In genomic region chr19:7140373-7140772, GRCm38 (mm10) we compare ENCODE assay signal across 10 mouse cellular contexts. TPM values are rescaled to one million over a fixed set of nuclear protein-coding genes. Genes with fewer than 3 reads are reported as not detected.
DNase-seq lines count a peak whose midpoint lies in the region; ATAC-seq lines count a peak whose summit lies in the region.
"Had no signal": no experiment of that assay in that cellular context is flagged by ENCODE, and none has a peak within 500 bp of the region (broad histone marks: within the 10 kb centered on the region; RNA-seq: fewer than 3 reads in every experiment).

No protein-coding gene starts in this region.

- peaks cover 93% of the 10 kb centered on the region for H3K4me1 ChIP-seq in forebrain, embryonic 15.5 days
- peaks cover 54% of the 10 kb centered on the region for H3K4me1 ChIP-seq in midbrain, embryonic 11.5 days (ENCODE audit: control insufficient read depth, insufficient read depth, low read length)

- H3K4me2 ChIP-seq in forebrain, embryonic 15.5 days (replicated peaks) = no peak overlapping the region
- no peak overlapping the region for H3K4me2 ChIP-seq in midbrain, embryonic 11.5 days

- 20% methylated on average over 6 of the region's 6 CpGs for WGBS in forebrain, embryonic 15.5 days
- WGBS in midbrain, embryonic 11.5 days = 68% methylated on average over 6 of the region's 6 CpGs

- no peak overlapping the region for H3K4me3 ChIP-seq in forebrain, embryonic 15.5 days
- no peak overlapping the region for H3K4me3 ChIP-seq in midbrain, embryonic 11.5 days (ENCODE audit: low read depth, low read length)

- H3K27me3 ChIP-seq in forebrain, embryonic 15.5 days = no peaks in the 10 kb centered on the region
- H3K27me3 ChIP-seq in midbrain, embryonic 11.5 days (ENCODE audit: control insufficient read depth, insufficient read depth, low read length) = peaks cover 8% of the 10 kb centered on the region

- peak overlapping the region; percentile 20; the same call in 1 of the 2 replicates for H3K9ac ChIP-seq in forebrain, embryonic 15.5 days (replicated peaks)
- peak overlapping the region; percentile 33 for H3K9ac ChIP-seq in midbrain, embryonic 11.5 days (ENCODE audit: low read length)

- H3K9me3 ChIP-seq in forebrain, embryonic 15.5 days = no peaks in the 10 kb centered on the region
- no peaks in the 10 kb centered on the region for H3K9me3 ChIP-seq in midbrain, embryonic 11.5 days (ENCODE audit: control insufficient read depth, low read length)

- peak overlapping the region; percentile 90 for H3K27ac ChIP-seq in forebrain, embryonic 15.5 days (replicated peaks)
- H3K27ac ChIP-seq in midbrain, embryonic 11.5 days (ENCODE audit: low read depth, low read length) = peak overlapping the region; percentile 21; the same call in 1 of the 2 replicates

- DNase-seq in gastrocnemius, postnatal 10 days = peak; percentile 39
- DNase-seq in gastrocnemius, adult 18-20 months (ENCODE audit: low spot score) = no peak
- DNase-seq in NIH3T3 (ENCODE audit: low read depth) (peak; percentile 47), MN1 (ENCODE audit: low spot score) (no peak)
- DNase-seq in midbrain, embryonic 11.5 days (ENCODE audit: low spot score, missing footprints) = no peak
- DNase-seq in frontal cortex, adult 2 months (ENCODE audit: extremely low spot score in 1 of 2, low spot score in 1 of 2) = no peak
- DNase-seq: kidney, adult 18-20 months; lung, postnatal 36 days had no signal

- H3K36me3 ChIP-seq in forebrain, embryonic 15.5 days = no peaks in the 10 kb centered on the region
- H3K36me3 ChIP-seq in midbrain, embryonic 11.5 days (ENCODE audit: control insufficient read depth, insufficient read depth, low read length) = no peaks in the 10 kb centered on the region

- ATAC-seq in forebrain, embryonic 15.5 days (replicated peaks) = no peak
- ATAC-seq in midbrain, embryonic 11.5 days (ENCODE audit: low FRiP score) = no peak
- ATAC-seq in megakaryocyte, adult 5-6 weeks (ENCODE audit: poor library complexity, severe bottlenecking) = no peak

RNA-seq across cellular contexts. Expression of gene Flrt1, which starts 34.8 kb away (rescaled TPM):
- under 1 TPM; 0.61 to 0.99 TPM for total RNA-seq in gastrocnemius, postnatal 10 days (2021)
- total RNA-seq in gastrocnemius, adult 18-20 months (2021) = 1 to 10 TPM; 1.1 to 1.9 TPM
- polyA plus RNA-seq in forebrain, embryonic 15.5 days (2015; fragmentation: Nextera tagmentation; extraction: Ambion mirVana) = 14.9 and 18.9 TPM in 2 replicates
- polyA plus RNA-seq in midbrain, embryonic 11.5 days (2014; fragmentation: Nextera tagmentation; extraction: Ambion mirVana) = 7.5 and 8.2 TPM in 2 replicates
- 8.1 TPM in 2 replicates for polyA plus RNA-seq in frontal cortex, adult 2 months (2012; rRNA removed)
- not detected in 2 replicates for total RNA-seq in megakaryocyte, adult 5-6 weeks (2015)
- total RNA-seq in megakaryocyte, adult 5-6 weeks (2017) = not detected in 2 replicates

Comparison
In these comparisons a context has a peak if more than half of its experiments do, and no peak if none do; other contexts are left out.
1. DNase-seq: peak in gastrocnemius, postnatal 10 days (single experiment) and NIH3T3 (single experiment); none in gastrocnemius, adult 18-20 months (single experiment), midbrain, embryonic 11.5 days (single experiment), MN1 (single experiment) and frontal cortex, adult 2 months (0 of 2).